Mouse (Mus musculus) midbrain, embryonic 16.5 days (tissue): ENCODE measurements around the gene Eif2b4. TPM values are rescaled to one million over a fixed set of nuclear protein-coding genes. Genes with fewer than 3 reads are reported as not detected.

ENCODE experiments used
- ATAC-seq: fragments of 200-750 bp; cut with Nextera tagmentation; 2 replicates; pipeline ENCODE4 v1.8.0; 2017; ENCODE audit warnings: moderate TSS enrichment
- H3K27ac ChIP-seq: fragments of 300-500 bp; sonication (generic); 2 replicates; pipeline ENCODE4 v1.5.1; 2014; ENCODE audit warnings: mild to moderate bottlenecking, low read length, mixed read lengths
- H3K27me3 ChIP-seq: fragments of 300-500 bp; sonication (generic); 2 replicates; pipeline ENCODE4 v1.6.1; 2014; ENCODE audit warnings: low read depth, low read length, mixed read lengths; ENCODE audit not compliant: control insufficient read depth, insufficient read depth
- H3K36me3 ChIP-seq: fragments of 300-500 bp; sonication (generic); 2 replicates; pipeline ENCODE4 v1.6.1; 2014; ENCODE audit warnings: mild to moderate bottlenecking, low read length, moderate library complexity, mixed read lengths; ENCODE audit not compliant: control insufficient read depth, insufficient read depth
- H3K4me1 ChIP-seq: fragments of 300-500 bp; sonication (generic); 2 replicates; pipeline ENCODE4 v1.6.1; 2014; ENCODE audit warnings: mild to moderate bottlenecking, low read length, mixed read lengths; ENCODE audit not compliant: control insufficient read depth, insufficient read depth
- H3K4me2 ChIP-seq: fragments of 300-500 bp; sonication (generic); 2 replicates; pipeline ENCODE4 v1.6.1; 2014; ENCODE audit warnings: mild to moderate bottlenecking, low read length, mixed read lengths
- H3K4me3 ChIP-seq: fragments of 300-500 bp; sonication (generic); 2 replicates; pipeline ENCODE4 v1.5.1; 2014; ENCODE audit warnings: low read depth, mild to moderate bottlenecking, low read length, moderate library complexity, mixed read lengths
- H3K9ac ChIP-seq: fragments of 300-500 bp; sonication (generic); 2 replicates; pipeline ENCODE4 v1.6.1; 2014; ENCODE audit warnings: low read depth, low read length, mixed read lengths
- H3K9me3 ChIP-seq: fragments of 300-500 bp; sonication (generic); replicated peaks from 2 replicates; pipeline ENCODE4 v1.6.1; 2014; ENCODE audit warnings: mild to moderate bottlenecking, low read length, mixed read lengths; ENCODE audit not compliant: control insufficient read depth, poor library complexity, severe bottlenecking
- WGBS: fragments of 180-500 bp; shearing (Covaris S2); extraction: QIAGEN DNeasy Blood & Tissue Kit; methylation state at CpG from one replicate; pipeline ENCODE4 v1.1.7; 2014; 5-methylcytosine and 5-hydroxymethylcytosine counted together
- polyA plus RNA-seq: library from polyadenylated mRNA; unstranded; fragments of >200 nt; fragmentation: Nextera tagmentation; extraction: Ambion mirVana; gene quantifications from 2 replicates; pipeline ENCODE4 v1.2.1, GENCODE M21; 2015

Gene Eif2b4
- polyA plus RNA-seq, 1 experiment from 2014 or later, result 93.8 TPM

DNA sequence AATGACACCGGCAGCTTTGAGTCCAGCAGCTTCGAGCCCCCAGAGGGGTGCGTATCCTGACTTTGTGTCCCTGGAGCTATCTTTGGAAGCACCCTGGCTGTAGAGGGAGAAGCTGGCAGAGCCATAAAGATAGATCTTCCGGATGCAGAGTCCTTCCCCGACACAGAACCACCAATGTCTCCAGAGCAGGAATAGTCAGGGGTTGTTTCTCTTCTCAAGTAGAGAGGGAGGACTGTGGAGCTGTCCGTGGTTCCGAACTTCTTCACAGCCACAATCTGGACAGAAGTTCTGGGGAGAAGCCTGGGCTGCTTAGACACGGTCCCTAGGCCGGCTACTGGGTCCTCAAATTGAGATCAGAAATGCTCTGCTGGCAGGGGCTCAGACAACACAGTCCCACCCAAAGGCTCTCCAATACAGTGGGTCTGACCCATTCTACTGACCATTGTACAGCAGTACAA lies 54.2 kb downstream of the Eif2b4 start:
- WGBS, result 17% methylated on average over 9 of the region's 9 CpGs
- Histone ChIP-seq H3K9me3 (no peaks in the 10 kb centered on the region), H3K27me3 (peaks cover 52% of the 10 kb centered on the region), H3K9ac (no peak overlapping the region), H3K4me3 (no peak overlapping the region), H3K36me3 (no peaks in the 10 kb centered on the region), H3K27ac (no peak overlapping the region), H3K4me2 (peak overlapping the region; percentile 64; the same call in 1 of the 2 replicates), H3K4me1 (peaks cover 13% of the 10 kb centered on the region)
- ATAC-seq, result no peak

DNA sequence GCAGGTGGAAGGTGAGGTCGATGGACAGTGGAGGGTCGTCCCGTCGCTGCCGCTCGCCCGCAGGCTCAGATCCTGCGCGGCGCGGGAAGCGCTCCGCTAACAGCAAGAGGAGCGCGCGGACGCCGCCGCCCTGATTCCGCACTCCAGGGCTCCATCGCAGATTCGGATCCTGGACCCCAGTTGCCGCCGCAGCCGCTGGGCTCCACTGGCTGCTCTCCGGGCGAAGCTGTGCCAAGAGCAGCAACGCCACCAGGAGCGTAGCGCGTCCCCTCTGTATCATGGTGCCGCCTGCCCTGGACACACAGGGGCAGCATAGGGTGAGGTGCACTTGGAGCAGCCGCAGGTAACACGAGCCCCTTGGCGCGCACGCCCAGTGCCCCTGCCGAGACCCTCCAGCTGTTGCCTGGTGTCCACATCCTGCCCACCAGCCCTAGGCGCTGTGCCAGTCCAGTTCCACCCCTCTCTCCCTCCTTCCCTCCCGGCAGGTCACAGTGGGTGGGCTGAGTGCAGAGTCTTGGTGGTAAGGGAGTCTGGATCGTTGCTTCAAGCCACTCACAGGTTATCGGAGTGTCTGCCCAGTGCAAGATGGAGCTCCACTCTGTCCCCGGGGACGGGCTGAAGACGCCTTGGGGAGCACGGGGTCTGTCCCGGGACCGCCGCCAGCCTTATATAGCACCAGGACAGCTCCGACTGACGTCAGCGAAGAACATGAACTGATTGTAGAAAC lies 54.8 kb downstream of the Eif2b4 start, which contains the start of gene Ucn:
Ucn (minus strand) TSS at position 589 of the 727 bp plus-strand sequence.
- under 1% methylated on average over 47 of the region's 52 CpGs for WGBS
- no peak within 1 kb of the TSS for H3K27ac ChIP-seq
- H3K9ac ChIP-seq, result peak within 1 kb of the TSS; percentile 28; the same call in 1 of the 2 replicates
- H3K27me3 ChIP-seq, result peaks cover 52% of the 10 kb centered on the region
- H3K9me3 ChIP-seq, result no peaks in the 10 kb centered on the region
- peak within 1 kb of the TSS; percentile 64 for H3K4me2 ChIP-seq
- H3K36me3 ChIP-seq, result no peaks in the 10 kb centered on the region
- H3K4me1 ChIP-seq, result peaks cover 13% of the 10 kb centered on the region
- 0 out of 2 replicates have a peak, but pooled peaks have one; percentile 45 for ATAC-seq
- peak within 1 kb of the TSS; percentile 31 for H3K4me3 ChIP-seq

DNA sequence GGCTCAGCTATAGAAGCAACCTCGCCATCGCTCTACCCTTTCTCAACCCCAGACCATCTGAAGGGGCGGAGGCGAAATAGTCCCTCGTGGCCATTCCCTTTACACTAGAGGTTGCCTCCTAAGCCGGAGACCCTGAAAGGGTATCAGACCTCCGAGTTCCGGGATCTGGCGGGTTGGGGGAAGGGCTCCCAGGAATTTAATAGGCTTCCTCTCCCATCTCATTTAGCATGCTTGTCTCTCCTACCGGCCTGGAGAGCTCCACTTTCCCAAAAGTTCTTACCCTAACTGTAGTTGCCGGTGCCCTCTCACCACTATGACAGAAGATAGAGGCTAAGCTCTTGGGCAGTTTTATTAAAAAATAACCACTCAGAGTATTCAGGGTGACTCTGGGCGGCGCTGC lies 55.6 kb downstream of the Eif2b4 start:
- peaks cover 52% of the 10 kb centered on the region for H3K27me3 ChIP-seq
- WGBS, result 0% methylated on average over 13 of the region's 13 CpGs
- H3K4me1 ChIP-seq, result peaks cover 13% of the 10 kb centered on the region
- no peaks in the 10 kb centered on the region for H3K36me3 ChIP-seq
- no peak overlapping the region for H3K27ac ChIP-seq
- H3K4me2 ChIP-seq, result peak overlapping the region; percentile 64
- no peak for ATAC-seq
- H3K9ac ChIP-seq, result 0 out of 2 replicates have a peak overlapping the region, but pooled peaks have one; percentile 16
- H3K4me3 ChIP-seq, result peak overlapping the region; percentile 31
- H3K9me3 ChIP-seq, result no peaks in the 10 kb centered on the region

Other genes with a start within 250 kb of the Eif2b4 start
- gene Cgref1, start 247.8 kb downstream of the Eif2b4 start, polyA plus RNA-seq, result 68.2 and 86.8 TPM in 2 replicates
- 102 and 105 TPM in 2 replicates for gene Preb, start 233.1 kb downstream of the Eif2b4 start, polyA plus RNA-seq
- gene Tcf23, start 224.8 kb downstream of the Eif2b4 start, polyA plus RNA-seq, result not detected in 2 replicates
- 171 and 182 TPM in 2 replicates for gene Atraid, start 145.1 kb downstream of the Eif2b4 start, polyA plus RNA-seq
- 29.4 and 30.3 TPM in 2 replicates for gene Slc5a6, start 144.5 kb downstream of the Eif2b4 start, polyA plus RNA-seq
- gene Cad, start 138.7 kb downstream of the Eif2b4 start, polyA plus RNA-seq, result 14.5 and 14.8 TPM in 2 replicates
- gene Dnajc5g, start 87.1 kb downstream of the Eif2b4 start, polyA plus RNA-seq, result not detected in 2 replicates
- 15.6 and 18.0 TPM in 2 replicates for gene Slc30a3, start 85.2 kb downstream of the Eif2b4 start, polyA plus RNA-seq
- gene Trim54, start 76.7 kb downstream of the Eif2b4 start, polyA plus RNA-seq, result not detected in 2 replicates
- gene Ucn, start 54.6 kb downstream of the Eif2b4 start, polyA plus RNA-seq, result not detected in 2 replicates
- 48.1 and 54.2 TPM in 2 replicates for gene Mpv17, start 39.2 kb downstream of the Eif2b4 start, polyA plus RNA-seq
- 1.9 and 2.8 TPM in 2 replicates for gene Gm29609, start 13.5 kb downstream of the Eif2b4 start, polyA plus RNA-seq
- 61.7 and 63.6 TPM in 2 replicates for gene Gtf3c2, start 13.3 kb downstream of the Eif2b4 start, polyA plus RNA-seq
- 117 and 125 TPM in 2 replicates for gene Snx17, start 203 bp downstream of the Eif2b4 start, polyA plus RNA-seq
- 12.6 and 14.3 TPM in 2 replicates for gene Zfp513, start 8.9 kb upstream of the Eif2b4 start, polyA plus RNA-seq
- 183 and 186 TPM in 2 replicates for gene Ppm1g, start 27.3 kb upstream of the Eif2b4 start, polyA plus RNA-seq
- 156 and 165 TPM in 2 replicates for gene Nrbp1, start 47.4 kb upstream of the Eif2b4 start, polyA plus RNA-seq
- 0.62 and 0.71 TPM in 2 replicates for gene Gm9970, start 47.8 kb upstream of the Eif2b4 start, polyA plus RNA-seq
- 2.1 and 2.2 TPM in 2 replicates for gene Krtcap3, start 58.3 kb upstream of the Eif2b4 start, polyA plus RNA-seq
- gene Ift172, start 97.7 kb upstream of the Eif2b4 start, polyA plus RNA-seq, result 32.3 and 40.0 TPM in 2 replicates
- gene Fndc4, start 102.7 kb upstream of the Eif2b4 start, polyA plus RNA-seq, result 96.2 and 97.6 TPM in 2 replicates
- gene Gckr, start 104.0 kb upstream of the Eif2b4 start, polyA plus RNA-seq, result 0.42 and 1.6 TPM in 2 replicates